Mouse (Mus musculus) cerebellum, adult 2 months (tissue): ENCODE results near the gene Snx5. TPM values are rescaled to one million over a fixed set of nuclear protein-coding genes. Genes with fewer than 3 reads are reported as not detected.

Experiments used
- DNase-seq, 2 experiments: peaks; one replicate each; pipeline ENCODE4 v3.0.0; 2021
- H3K27ac ChIP-seq: fragments of 200-500 bp; 2 replicates; pipeline ENCODE4 v1.5.1; 2012; ENCODE audit warnings: low read length, control low read depth, inconsistent platforms; ENCODE audit not compliant: insufficient read depth
- H3K27me3 ChIP-seq: fragments of 200-500 bp; 2 replicates; pipeline ENCODE4 v1.6.1; 2012; ENCODE audit warnings: inconsistent platforms, mild to moderate bottlenecking, low read length, moderate library complexity; ENCODE audit not compliant: control insufficient read depth, insufficient read depth
- H3K4me1 ChIP-seq: fragments of 200-500 bp; 2 replicates; pipeline ENCODE4 v1.6.1; 2011; ENCODE audit warnings: low read length; ENCODE audit not compliant: control insufficient read depth, insufficient read depth
- H3K4me3 ChIP-seq: fragments of 200-500 bp; replicated peaks from 2 replicates; pipeline ENCODE3; 2011; ENCODE audit warnings: mild to moderate bottlenecking, low read depth, low read length, control low read depth; ENCODE audit not compliant: insufficient read depth
- CTCF ChIP-seq: fragments of 200-500 bp; IDR thresholded peaks from 2 replicates; pipeline ENCODE4 v1.5.1; 2011; ENCODE audit warnings: low read depth, mild to moderate bottlenecking, control low read depth, low read length, moderate library complexity, borderline replicate concordance; ENCODE audit not compliant: insufficient read depth
- POLR2A ChIP-seq: fragments of 200-500 bp; IDR thresholded peaks from 2 replicates; pipeline ENCODE4 v1.6.1; 2011; ENCODE audit warnings: low read length, control low read depth, borderline replicate concordance; ENCODE audit not compliant: insufficient read depth
- WGBS: fragments of 180-500 bp; shearing (Covaris S2); methylation state at CpG from one replicate; pipeline ENCODE4 v1.1.7; 2018; 5-methylcytosine and 5-hydroxymethylcytosine counted together
- polyA plus RNA-seq: library from polyadenylated mRNA; depleted of rRNA; stranded (reverse); fragments of >200 nt; gene quantifications from 2 replicates; pipeline ENCODE4 v1.2.3, GENCODE M21; 2012

Snx5 gene
- polyA plus RNA-seq, 1 experiment: 76.9 TPM

DNA sequence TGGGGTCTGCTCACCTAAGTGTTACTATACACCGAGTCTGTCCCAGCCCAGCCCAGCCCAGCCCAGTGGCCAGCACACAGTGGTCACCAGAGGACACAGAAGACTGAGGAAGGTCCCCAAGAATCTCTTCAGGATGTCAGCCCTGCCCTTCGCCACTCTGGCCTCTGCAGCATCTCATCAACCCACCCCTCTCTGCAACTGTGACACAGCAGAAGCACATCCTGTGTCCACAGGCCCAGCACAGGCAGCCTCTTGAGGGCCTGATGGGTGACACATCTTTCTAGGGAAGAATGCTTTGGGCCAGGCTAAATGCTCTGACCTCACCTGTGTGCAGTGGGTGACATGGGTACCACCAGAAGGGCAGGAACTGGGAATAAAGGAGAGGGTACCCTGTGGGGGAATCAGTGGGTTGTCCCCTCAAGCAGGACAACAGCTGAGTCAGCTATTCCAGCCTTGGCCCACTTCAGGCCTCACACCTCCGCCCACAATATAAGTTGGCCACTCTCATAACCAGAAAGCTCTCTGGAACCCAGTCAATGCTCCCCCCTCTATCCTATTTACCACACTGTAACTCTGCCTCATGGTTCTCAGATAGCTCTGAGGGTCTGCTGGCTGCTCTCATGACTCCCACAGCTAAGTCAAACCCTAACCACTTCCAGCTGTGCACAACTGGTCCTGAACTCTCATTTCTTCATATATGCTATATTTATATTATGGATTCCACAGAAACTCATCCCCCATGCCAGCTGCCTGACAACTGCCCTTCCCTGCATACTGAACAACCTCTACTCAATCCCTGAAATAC lies 30.4 kb downstream of the Snx5 start:
- Histone ChIP-seq H3K27me3 (no peaks in the 10 kb centered on the region), H3K4me3 (no peak overlapping the region), H3K4me1 (no peaks in the 10 kb centered on the region), H3K27ac (no peak overlapping the region)
- TF ChIP-seq CTCF (no peak), POLR2A (no peak)
- 81% methylated on average over 3 of the region's 3 CpGs for WGBS
- no peak for DNase-seq

DNA sequence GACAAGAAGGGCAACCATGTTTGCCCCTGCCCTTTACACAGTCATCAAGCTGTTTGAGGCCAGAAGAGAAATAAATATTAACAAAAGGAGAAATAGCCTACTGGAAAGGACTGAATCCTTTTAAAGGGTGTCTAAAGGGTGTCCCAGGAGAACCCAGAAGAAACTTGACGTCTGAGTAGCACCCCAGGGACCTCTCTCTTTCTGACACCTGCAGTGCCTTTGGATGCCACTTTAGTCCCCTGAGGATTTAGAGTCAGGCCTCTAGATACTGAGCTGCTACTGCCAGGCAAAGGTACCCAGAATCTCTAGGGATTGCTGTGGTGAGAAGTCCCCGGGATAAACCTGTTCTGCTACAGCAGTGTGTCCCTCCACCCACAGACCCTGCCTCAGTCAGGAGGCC lies 31.4 kb downstream of the Snx5 start:
- no peak for DNase-seq
- Histone ChIP-seq H3K27ac (no peak overlapping the region), H3K4me1 (no peaks in the 10 kb centered on the region), H3K27me3 (no peaks in the 10 kb centered on the region), H3K4me3 (no peak overlapping the region)
- WGBS: 52% methylated on average over 2 of the region's 2 CpGs
- TF ChIP-seq CTCF (no peak), POLR2A (no peak)

DNA sequence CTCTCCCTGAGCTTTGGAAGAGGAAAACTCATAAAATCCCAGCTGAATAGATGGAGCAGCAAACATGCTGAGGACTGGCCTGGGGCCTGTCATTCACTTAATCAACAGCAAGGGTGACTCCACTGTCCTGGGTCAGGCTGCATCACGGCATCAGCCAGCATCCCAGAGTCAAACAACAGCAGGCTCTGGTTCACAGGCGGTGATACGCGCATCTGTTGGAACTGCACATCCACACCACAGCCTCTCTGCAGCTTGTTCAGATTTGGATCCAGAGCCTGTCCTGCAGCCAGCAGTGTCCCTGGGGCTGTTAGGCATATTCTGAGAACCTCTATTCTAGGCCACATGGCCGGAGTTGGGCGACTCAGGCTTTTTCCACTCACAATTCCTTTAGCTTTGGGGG lies 32.4 kb downstream of the Snx5 start:
- Histone ChIP-seq H3K27ac (no peak overlapping the region), H3K4me1 (no peaks in the 10 kb centered on the region), H3K27me3 (no peaks in the 10 kb centered on the region), H3K4me3 (no peak overlapping the region)
- TF ChIP-seq POLR2A (no peak), CTCF (no peak)
- WGBS: 32% methylated on average over 6 of the region's 6 CpGs
- peak; percentile 18 to 35 for DNase-seq

DNA sequence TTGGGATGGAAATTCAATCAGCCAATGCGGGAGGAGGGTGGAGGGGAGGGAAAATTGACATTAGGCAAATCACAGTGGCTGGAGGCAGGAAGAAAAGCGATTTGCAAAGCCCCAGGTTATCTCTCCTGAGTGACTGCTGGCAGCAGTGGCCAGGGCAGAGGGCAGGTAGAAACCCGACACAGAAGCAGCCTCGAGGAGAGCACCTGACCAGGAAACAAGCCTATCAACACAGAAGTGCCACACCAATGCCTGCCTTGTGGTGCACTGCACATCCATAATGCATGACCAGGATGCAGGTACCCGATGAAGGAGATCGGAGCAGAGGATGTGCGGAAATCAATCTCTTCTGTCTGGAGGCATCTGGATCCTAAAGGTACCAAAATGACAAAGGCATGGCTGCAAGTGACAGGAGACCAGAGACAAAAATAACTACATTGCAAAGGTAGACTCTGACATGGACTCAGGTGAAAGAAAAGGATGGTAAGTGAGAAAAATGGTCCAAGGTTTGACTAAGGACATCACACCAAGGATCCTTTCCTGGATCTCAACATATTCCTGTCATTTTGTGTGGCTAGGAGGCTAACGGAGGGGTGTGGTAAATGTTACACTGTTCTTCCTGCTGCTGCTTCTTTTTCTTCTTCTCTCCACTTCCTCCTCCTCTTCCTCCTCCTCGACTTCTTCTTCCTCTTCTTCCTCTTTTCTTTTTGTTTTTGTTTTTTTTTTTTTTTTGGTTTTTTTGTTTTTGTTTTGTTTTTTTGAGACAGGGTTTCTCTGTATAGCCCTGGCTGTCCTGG lies 33.7 kb downstream of the Snx5 start:
- no peak for TF ChIP-seq POLR2A
- no peak for TF ChIP-seq CTCF
- no peak overlapping the region for H3K4me3 ChIP-seq
- no peak overlapping the region for H3K27ac ChIP-seq
- DNase-seq: no peak
- 74% methylated on average over 9 of the region's 9 CpGs for WGBS
- H3K4me1 ChIP-seq: no peaks in the 10 kb centered on the region
- no peaks in the 10 kb centered on the region for H3K27me3 ChIP-seq

DNA sequence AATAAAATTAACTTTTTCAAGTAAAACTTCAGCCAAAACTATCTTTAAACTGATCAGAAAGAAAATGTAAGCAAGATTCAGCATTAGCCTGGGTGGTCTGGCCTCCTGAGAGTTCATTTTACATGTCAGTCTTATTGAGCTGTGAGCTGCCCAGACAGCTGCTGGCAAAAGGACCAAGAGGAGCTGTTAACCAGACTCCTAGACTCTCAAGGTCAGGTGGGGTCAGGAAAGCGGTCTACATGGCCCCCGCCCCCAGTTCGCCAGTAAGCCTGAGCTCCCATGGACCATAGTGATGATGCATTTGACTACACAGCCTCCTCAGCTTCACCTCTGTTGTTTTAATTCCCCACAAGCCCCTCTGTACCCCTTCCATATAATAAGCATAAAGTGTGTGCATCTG lies 34.9 kb downstream of the Snx5 start:
- DNase-seq: no peak
- no peaks in the 10 kb centered on the region for H3K27me3 ChIP-seq
- 58% methylated on average over 3 of the region's 3 CpGs for WGBS
- H3K4me1 ChIP-seq: no peaks in the 10 kb centered on the region
- no peak overlapping the region for H3K27ac ChIP-seq
- no peak overlapping the region for H3K4me3 ChIP-seq
- TF ChIP-seq POLR2A (no peak), CTCF (no peak)

DNA sequence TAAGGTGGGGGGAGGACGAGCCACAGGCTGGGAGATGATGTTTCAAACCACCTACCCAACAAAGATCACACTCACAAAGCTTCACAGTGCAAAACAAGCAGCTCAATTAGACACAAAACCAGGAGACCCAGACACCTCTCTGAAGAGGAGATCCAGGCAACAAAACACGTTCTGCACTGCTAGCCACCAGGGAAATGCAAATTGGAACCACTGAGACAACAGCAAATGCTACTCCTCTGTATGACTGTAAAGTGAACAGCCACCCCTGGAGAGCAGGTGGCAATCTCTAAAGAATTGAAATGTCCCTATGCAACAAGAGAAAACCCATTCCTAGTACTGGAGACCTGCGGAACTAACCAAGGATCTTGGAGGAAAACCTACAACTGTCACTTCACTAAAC lies 37.2 kb downstream of the Snx5 start:
- no peak overlapping the region for H3K4me3 ChIP-seq
- no peaks in the 10 kb centered on the region for H3K27me3 ChIP-seq
- no peak for DNase-seq
- no peaks in the 10 kb centered on the region for H3K4me1 ChIP-seq
- TF ChIP-seq CTCF: no peak
- TF ChIP-seq POLR2A: no peak
- no peak overlapping the region for H3K27ac ChIP-seq
- WGBS: 51% methylated on average over 3 of the region's 3 CpGs

DNA sequence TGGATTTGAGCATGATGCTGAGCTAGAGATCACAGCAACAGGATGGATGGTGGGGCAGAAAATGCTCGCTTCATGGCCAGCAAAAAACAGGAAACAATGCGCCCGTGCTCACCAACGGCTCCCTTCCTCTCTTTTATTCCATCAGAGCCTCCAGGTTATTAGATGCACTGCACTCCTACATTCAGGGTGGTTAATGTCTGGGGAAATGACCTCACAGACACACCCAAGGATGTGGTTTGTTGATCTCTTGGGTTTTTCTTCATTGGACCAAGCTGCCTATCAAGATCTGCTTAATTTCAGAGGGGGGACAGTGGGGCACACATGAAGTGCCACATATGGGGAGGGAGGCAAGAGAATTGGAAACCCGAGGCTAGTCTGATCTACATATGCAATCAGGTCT lies 39.6 kb downstream of the Snx5 start:
- no peak for TF ChIP-seq POLR2A
- TF ChIP-seq CTCF: no peak
- no peak overlapping the region for H3K4me3 ChIP-seq
- 76% methylated on average over 5 of the region's 5 CpGs for WGBS
- DNase-seq: no peak
- H3K27me3 ChIP-seq: no peaks in the 10 kb centered on the region
- no peaks in the 10 kb centered on the region for H3K4me1 ChIP-seq
- H3K27ac ChIP-seq: no peak overlapping the region

DNA sequence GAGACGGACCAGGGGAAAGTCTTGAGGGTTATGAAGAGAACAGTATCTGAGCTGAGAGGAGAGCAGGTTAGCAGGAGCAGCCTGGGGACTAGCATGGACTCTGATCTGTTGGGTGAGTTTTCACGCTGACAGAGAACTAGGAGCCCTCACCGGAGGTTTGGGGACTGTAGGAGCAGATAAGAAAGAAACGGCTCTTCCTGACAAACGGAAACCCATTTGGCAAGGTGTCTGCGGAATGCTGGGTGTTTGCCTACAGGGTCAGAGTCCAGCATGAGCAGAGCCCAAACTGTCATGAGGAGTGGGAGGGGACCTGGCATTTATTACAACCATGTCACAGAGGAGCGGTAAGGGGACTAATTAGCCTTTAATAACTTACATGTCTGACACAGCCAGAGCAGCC lies 40.2 kb downstream of the Snx5 start:
- Histone ChIP-seq H3K27me3 (no peaks in the 10 kb centered on the region), H3K4me1 (no peaks in the 10 kb centered on the region), H3K4me3 (no peak overlapping the region), H3K27ac (no peak overlapping the region)
- DNase-seq: no peak
- no peak for TF ChIP-seq CTCF
- TF ChIP-seq POLR2A: no peak
- 26% methylated on average over 7 of the region's 7 CpGs for WGBS
